Mouse (Mus musculus) kidney, adult 2 months (tissue): ENCODE results near the gene Tk2.

Experiments
- CTCF ChIP-seq: fragments of 200-500 bp; conservative IDR thresholded peaks from 2 replicates; pipeline ENCODE4 v1.5.1; 2011; ENCODE audit warnings: low read depth, mild to moderate bottlenecking, control low read depth, low read length, moderate library complexity, mixed read lengths; ENCODE audit not compliant: insufficient read depth, insufficient read length
- POLR2A ChIP-seq: fragments of 200-500 bp; IDR thresholded peaks from one replicate; pipeline ENCODE4 v1.6.1; 2011; ENCODE audit warnings: low read depth, low read length, control low read depth

GRCm38 (mm10) chr8:104250439-104251367, 2.3 kb upstream of the Tk2 start, which contains the start of gene Cklf:
- TF ChIP-seq CTCF (0 out of 2 replicates have a peak, but pooled peaks have one; percentile 25), POLR2A (peak; percentile 42)
